Mouse (Mus musculus) liver, embryonic 11.5 days (tissue): ENCODE results near the gene Imp3. TPM values are rescaled to one million over a fixed set of nuclear protein-coding genes. Genes with fewer than 3 reads are reported as not detected.
A peak's percentile ranks its signal among the peaks of the same experiment; 100 is the strongest.

Experiments
- ATAC-seq: fragments of 200-750 bp; cut with Nextera tagmentation; replicated peaks from 2 replicates; pipeline ENCODE4 v1.8.0; 2017; ENCODE audit warnings: moderate number of reproducible peaks, mild to moderate bottlenecking, moderate TSS enrichment, moderate library complexity; ENCODE audit not compliant: low FRiP score
- DNase-seq: peaks from one replicate; pipeline ENCODE4 v3.0.0-alpha.2; 2017; ENCODE audit warnings: low spot score
- H3K27ac ChIP-seq: fragments of 300-500 bp; sonication (generic); 2 replicates; pipeline ENCODE4 v1.5.1; 2014; ENCODE audit warnings: mild to moderate bottlenecking, low read depth, low read length, control low read depth
- H3K27me3 ChIP-seq: fragments of 300-500 bp; sonication (generic); replicated peaks from 2 replicates; pipeline ENCODE4 v1.6.1; 2014; ENCODE audit warnings: low read length, mixed read lengths; ENCODE audit not compliant: control insufficient read depth, insufficient read depth
- H3K36me3 ChIP-seq: fragments of 300-500 bp; sonication (generic); 2 replicates; pipeline ENCODE4 v1.6.1; 2014; ENCODE audit warnings: mild to moderate bottlenecking, low read length, moderate library complexity, mixed read lengths; ENCODE audit not compliant: control insufficient read depth, insufficient read depth
- H3K4me1 ChIP-seq: fragments of 300-500 bp; sonication (generic); replicated peaks from 2 replicates; pipeline ENCODE4 v1.6.1; 2014; ENCODE audit warnings: low read length, mixed read lengths; ENCODE audit not compliant: control insufficient read depth, insufficient read depth
- H3K4me2 ChIP-seq: fragments of 300-500 bp; sonication (generic); 2 replicates; pipeline ENCODE4 v1.6.1; 2014; ENCODE audit warnings: mild to moderate bottlenecking, control low read depth, moderate library complexity
- H3K4me3 ChIP-seq: fragments of 300-500 bp; sonication (generic); 2 replicates; pipeline ENCODE4 v1.5.1; 2014; ENCODE audit warnings: low read depth, low read length, control low read depth
- H3K9ac ChIP-seq: fragments of 300-500 bp; sonication (generic); 2 replicates; pipeline ENCODE4 v1.6.1; 2014; ENCODE audit warnings: low read depth, low read length, control low read depth
- H3K9me3 ChIP-seq: fragments of 300-500 bp; sonication (generic); 2 replicates; pipeline ENCODE4 v1.6.1; 2016; ENCODE audit warnings: low read length, inconsistent platforms, mixed read lengths; ENCODE audit not compliant: control insufficient read depth
- WGBS: fragments of 180-500 bp; shearing (Covaris S2); extraction: QIAGEN DNeasy Blood & Tissue Kit; methylation state at CpG from one replicate; pipeline ENCODE4 v1.1.7; 2014; 5-methylcytosine and 5-hydroxymethylcytosine counted together
- polyA plus RNA-seq: library from polyadenylated mRNA; unstranded; fragments of >200 nt; fragmentation: Nextera tagmentation; extraction: Ambion mirVana; gene quantifications from 2 replicates; pipeline ENCODE4 v1.2.1, GENCODE M21; 2014

The Imp3 gene
- polyA plus RNA-seq, 1 experiment from 2014 or later, result 105 TPM

DNA sequence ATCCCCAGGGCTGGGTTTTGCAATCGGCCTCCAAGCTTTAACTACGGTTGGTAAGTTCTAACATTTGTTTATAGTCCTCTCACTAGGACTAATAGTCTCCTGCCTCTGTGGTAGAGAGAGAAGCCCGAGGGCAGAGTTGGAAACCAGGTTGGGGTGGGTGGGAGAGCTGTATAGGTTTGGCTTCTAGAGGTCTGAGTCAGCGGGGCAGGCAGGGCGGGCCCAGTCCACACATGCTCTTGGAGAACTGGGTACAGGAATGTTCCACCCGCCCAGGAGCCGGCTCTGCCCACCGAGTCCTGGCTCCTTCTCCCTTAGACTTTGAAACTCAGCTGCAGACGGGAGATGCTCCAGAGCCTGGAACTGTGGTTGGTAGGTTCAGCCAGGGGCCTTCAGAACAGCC lies 23.3 kb upstream of the Imp3 start:
- H3K27me3 ChIP-seq, result no peaks in the 10 kb centered on the region
- H3K4me2 ChIP-seq, result no peak overlapping the region
- 0 out of 2 replicates have a peak, but pooled peaks cover 5% of the 10 kb centered on the region for H3K36me3 ChIP-seq
- H3K27ac ChIP-seq, result no peak overlapping the region
- H3K4me3 ChIP-seq, result no peak overlapping the region
- DNase-seq, result no peak
- no peaks in the 10 kb centered on the region for H3K9me3 ChIP-seq
- 76% methylated on average over 9 of the region's 9 CpGs for WGBS
- no peak overlapping the region for H3K9ac ChIP-seq
- no peak for ATAC-seq
- H3K4me1 ChIP-seq, result no peaks in the 10 kb centered on the region; the same call in 1 of the 2 replicates

DNA sequence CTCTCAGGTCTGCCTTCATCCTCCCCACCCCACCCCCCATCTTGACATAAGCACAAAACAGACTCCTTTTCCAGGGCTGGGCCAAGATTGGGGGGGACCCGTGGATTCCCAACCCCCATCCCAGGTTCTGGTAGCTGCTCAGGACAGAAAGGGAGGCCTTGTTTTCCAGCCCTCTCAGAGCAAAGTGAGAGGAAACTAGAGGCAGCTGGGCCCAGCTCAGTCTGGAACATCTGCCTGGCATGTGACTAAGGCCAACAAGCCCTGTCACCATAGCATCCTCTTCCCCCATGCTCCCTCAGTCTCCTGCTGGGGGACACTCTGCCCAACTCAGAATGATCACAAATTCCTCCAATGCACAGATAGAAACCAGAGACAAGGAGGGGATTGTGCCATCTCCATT lies 22.2 kb upstream of the Imp3 start:
- H3K27ac ChIP-seq, result no peak overlapping the region
- no peak overlapping the region for H3K9ac ChIP-seq
- 68% methylated on average over 1 of the region's 1 CpGs for WGBS
- H3K36me3 ChIP-seq, result 0 out of 2 replicates have a peak, but pooled peaks cover 5% of the 10 kb centered on the region
- no peaks in the 10 kb centered on the region for H3K9me3 ChIP-seq
- ATAC-seq, result no peak
- no peak overlapping the region for H3K4me2 ChIP-seq
- H3K27me3 ChIP-seq, result no peaks in the 10 kb centered on the region
- H3K4me1 ChIP-seq, result no peaks in the 10 kb centered on the region; the same call in 1 of the 2 replicates
- no peak overlapping the region for H3K4me3 ChIP-seq
- DNase-seq, result no peak

DNA sequence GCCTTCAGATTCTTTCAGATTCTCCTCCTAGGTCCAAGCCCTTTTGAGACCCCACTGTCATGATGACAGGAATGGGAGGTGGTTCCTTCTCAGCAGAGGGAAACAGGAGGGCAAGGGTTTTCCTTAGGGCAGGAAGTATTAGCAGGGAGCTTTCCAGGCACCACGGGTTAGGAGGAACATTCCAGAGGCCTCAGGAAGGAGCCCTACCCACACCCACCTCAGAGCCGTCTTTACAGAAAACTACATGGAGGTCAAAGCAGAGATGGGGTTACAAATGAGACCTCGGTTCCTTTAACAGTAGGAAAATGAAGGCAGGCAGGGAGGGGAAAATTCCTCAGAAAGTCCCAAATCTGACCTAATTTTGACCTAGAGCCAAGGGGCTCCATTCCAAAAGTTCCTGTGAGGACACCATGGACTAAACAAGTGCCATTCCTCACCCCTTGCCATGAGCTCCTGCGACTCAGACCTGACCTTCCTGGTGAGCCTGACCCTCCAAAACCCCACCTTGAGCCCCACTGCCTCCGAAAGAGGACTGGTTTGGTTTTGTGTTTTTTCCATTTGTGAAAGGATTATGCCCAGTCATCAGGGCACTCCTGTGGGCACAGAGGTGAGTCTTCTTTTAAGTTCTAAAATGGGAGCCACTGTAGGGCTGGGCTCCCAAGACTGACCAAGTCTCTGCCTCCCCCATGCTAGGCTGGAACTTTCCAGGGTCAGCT lies 21.4 kb upstream of the Imp3 start:
- H3K4me3 ChIP-seq, result no peak overlapping the region
- no peaks in the 10 kb centered on the region; the same call in 1 of the 2 replicates for H3K4me1 ChIP-seq
- H3K9me3 ChIP-seq, result no peaks in the 10 kb centered on the region
- H3K9ac ChIP-seq, result no peak overlapping the region
- H3K27ac ChIP-seq, result no peak overlapping the region
- ATAC-seq (no peak), DNase-seq (no peak)
- H3K4me2 ChIP-seq, result no peak overlapping the region
- H3K27me3 ChIP-seq, result no peaks in the 10 kb centered on the region
- WGBS, result 78% methylated on average over 5 of the region's 5 CpGs
- H3K36me3 ChIP-seq, result 0 out of 2 replicates have a peak, but pooled peaks cover 5% of the 10 kb centered on the region

DNA sequence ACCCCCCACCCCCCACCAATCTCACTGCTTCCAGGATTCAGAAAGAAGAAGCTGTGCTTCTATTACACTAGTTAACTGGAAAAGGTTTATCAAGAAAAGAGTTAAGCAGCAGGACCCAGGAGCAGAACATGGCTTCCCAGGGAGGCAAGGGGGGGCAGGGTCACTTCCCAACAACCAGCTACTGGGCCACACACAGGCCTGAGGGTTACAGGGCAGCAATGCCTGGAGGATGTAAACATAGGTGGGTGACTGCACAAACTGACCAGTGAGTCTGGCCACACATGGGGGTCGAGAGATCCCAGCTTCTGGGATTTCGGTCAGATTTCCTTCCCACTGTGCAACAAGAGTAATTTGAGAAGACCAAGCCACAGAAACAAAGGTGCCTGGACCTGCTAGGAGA lies 20.1 kb upstream of the Imp3 start:
- WGBS, result 85% methylated on average over 2 of the region's 2 CpGs
- Histone ChIP-seq H3K4me3 (no peak overlapping the region), H3K4me1 (no peaks in the 10 kb centered on the region), H3K9ac (no peak overlapping the region), H3K27me3 (no peaks in the 10 kb centered on the region), H3K4me2 (no peak overlapping the region), H3K27ac (no peak overlapping the region), H3K9me3 (no peaks in the 10 kb centered on the region; the same call in 1 of the 2 replicates), H3K36me3 (peaks cover 13% of the 10 kb centered on the region; the same call in 1 of the 2 replicates)
- ATAC-seq (no peak), DNase-seq (no peak)

DNA sequence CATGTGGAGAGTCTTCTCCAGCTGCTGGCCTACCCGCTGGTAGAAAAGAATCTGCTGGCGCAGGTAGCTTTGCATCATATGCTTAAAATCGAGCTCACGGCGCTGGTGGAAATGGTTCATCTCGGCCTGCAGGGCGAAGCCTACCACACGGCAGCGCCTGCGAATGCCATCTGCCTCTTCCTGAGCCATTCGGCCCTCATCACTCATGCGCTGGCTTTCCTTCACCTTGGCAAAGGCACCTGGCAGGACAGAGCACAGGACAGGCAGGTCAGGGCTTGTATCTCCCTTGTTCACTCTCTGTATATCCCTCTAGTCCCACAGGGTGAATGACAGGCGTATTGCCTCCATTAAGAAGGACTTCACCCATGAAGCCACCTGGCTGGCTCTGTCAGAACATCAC lies 18.8 kb upstream of the Imp3 start:
- Histone ChIP-seq H3K9me3 (no peaks in the 10 kb centered on the region; the same call in 1 of the 2 replicates), H3K4me3 (no peak overlapping the region), H3K9ac (no peak overlapping the region), H3K27me3 (no peaks in the 10 kb centered on the region), H3K4me2 (no peak overlapping the region), H3K4me1 (no peaks in the 10 kb centered on the region; the same call in 1 of the 2 replicates), H3K36me3 (peaks cover 16% of the 10 kb centered on the region; the same call in 1 of the 2 replicates), H3K27ac (no peak overlapping the region)
- DNase-seq, result no peak
- WGBS, result 89% methylated on average over 13 of the region's 13 CpGs
- ATAC-seq, result no peak

DNA sequence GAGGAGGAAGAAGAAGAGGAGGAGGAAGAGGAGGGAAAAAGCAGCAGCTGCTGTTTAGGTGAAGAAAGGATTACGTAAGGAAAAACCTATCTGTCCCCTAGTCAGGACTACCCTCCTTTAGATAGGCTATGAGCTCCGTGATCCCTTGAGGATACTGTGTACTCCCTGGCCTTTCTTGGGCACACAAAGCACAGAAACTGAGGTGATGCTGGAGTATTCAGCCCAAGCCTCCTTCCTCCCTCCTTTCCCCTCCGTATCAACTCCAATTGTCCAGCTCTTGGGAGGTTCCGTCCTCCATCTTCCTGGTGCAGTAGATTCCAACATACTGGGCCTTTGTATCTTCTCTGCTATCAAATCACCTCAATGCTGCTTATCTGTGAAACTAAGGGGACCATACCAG lies 14.5 kb upstream of the Imp3 start:
- no peak for DNase-seq
- ATAC-seq, result no peak
- Histone ChIP-seq H3K27ac (no peak overlapping the region), H3K9me3 (no peaks in the 10 kb centered on the region; the same call in 1 of the 2 replicates), H3K36me3 (peaks cover 13% of the 10 kb centered on the region; the same call in 1 of the 2 replicates), H3K27me3 (no peaks in the 10 kb centered on the region), H3K4me1 (peaks cover 22% of the 10 kb centered on the region), H3K4me3 (no peak overlapping the region), H3K9ac (no peak overlapping the region), H3K4me2 (no peak overlapping the region)
- 82% methylated on average over 4 of the region's 4 CpGs for WGBS

DNA sequence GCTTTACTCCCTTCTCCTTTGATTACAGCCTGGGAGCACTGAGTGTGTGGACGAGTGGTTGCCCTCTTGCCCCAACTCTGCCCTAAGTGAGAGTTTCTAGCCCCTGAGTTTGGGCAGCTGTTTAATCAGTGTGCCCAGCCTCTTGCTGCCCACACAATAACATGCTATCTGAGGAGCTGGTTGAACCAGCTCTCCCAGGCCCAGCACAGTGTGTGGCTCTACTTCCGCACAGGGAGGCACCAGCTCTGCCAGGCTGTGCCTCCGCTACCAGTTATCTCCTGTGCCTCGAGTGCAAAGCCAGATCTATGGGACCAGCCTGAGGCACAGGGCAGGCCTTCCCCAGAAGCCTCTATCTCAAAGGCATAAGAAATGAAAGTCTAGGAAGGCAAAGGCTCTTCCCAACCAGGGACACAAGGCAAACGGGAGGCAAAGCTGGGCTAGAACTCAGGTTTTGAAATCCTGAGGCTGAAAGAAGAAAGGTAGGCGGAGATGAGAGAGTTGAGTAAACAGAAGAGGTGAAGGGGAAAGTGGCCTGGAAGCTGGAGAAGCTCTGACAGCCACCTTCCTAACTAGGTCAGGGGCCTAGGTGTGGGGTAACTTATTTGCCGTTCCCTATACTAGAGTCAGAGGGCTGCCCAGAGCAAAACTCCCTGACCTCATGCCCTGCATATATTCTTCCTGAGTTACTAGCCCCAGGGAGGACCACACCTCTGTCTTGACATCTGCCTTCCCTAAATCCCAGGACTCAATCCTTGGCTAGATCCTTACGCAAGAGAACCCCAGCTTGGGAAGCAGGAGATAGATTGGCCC lies 13.2 kb upstream of the Imp3 start:
- no peak for DNase-seq
- ATAC-seq, result no peak
- WGBS, result 65% methylated on average over 8 of the region's 8 CpGs
- Histone ChIP-seq H3K4me3 (peak overlapping the region; percentile 33; the same call in 1 of the 2 replicates), H3K9ac (no peak overlapping the region), H3K36me3 (peaks cover 11% of the 10 kb centered on the region; the same call in 1 of the 2 replicates), H3K4me2 (peak overlapping the region; percentile 83), H3K9me3 (no peaks in the 10 kb centered on the region; the same call in 1 of the 2 replicates), H3K27ac (no peak overlapping the region), H3K27me3 (no peaks in the 10 kb centered on the region), H3K4me1 (peaks cover 22% of the 10 kb centered on the region)

DNA sequence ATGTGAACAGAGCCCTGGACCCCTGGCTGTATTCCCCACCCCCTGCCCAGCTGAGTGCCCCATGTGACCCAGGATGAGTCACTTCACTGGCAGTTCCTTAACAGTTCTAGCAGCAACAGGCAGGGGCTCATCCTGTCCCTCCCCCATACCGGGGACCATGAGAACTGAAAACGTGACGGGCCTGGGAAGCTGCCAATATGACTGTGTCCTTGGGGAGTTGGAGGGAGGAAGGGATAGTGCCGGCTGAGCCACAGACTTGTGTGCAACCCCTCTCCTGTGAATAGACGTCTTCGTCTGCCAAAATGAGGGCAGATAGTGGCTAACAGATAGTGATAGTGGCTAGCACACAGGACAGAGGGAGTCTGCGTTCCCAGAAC lies 12.6 kb upstream of the Imp3 start:
- peak overlapping the region; percentile 33 for H3K4me3 ChIP-seq
- no peak overlapping the region for H3K9ac ChIP-seq
- WGBS, result 13% methylated on average over 7 of the region's 7 CpGs
- H3K27ac ChIP-seq, result no peak overlapping the region
- DNase-seq (peak; percentile 57), ATAC-seq (0 out of 2 replicates have a peak, but pooled peaks have one; percentile 13)
- no peaks in the 10 kb centered on the region for H3K27me3 ChIP-seq
- peak overlapping the region; percentile 83 for H3K4me2 ChIP-seq
- H3K9me3 ChIP-seq, result no peaks in the 10 kb centered on the region; the same call in 1 of the 2 replicates
- peaks cover 22% of the 10 kb centered on the region for H3K4me1 ChIP-seq
- peaks cover 11% of the 10 kb centered on the region; the same call in 1 of the 2 replicates for H3K36me3 ChIP-seq
